Comparison of ENCODE assay signal across 7 mouse cellular contexts in the genomic region with DNA sequence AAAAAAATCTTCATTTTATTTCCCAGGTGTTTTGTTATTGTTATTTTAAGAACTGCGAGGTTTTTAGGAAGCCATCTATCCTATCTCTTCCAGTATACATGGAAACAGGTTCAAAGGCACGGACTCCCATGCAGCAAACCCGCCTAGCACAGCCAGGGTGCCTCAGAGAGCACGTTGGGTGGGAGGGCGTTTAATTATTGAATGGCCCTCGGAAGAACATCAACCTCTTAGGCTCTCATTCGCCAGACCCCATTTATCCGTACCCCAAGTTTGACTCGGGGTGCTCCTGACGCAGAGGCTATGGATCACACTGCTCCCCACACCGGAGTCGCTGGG. TPM values are rescaled to one million over a fixed set of nuclear protein-coding genes. Genes with fewer than 3 reads are reported as not detected.
DNase-seq lines count a peak whose midpoint lies in the region; ATAC-seq and TF ChIP-seq lines count a peak whose summit lies in the region.

No protein-coding gene starts in this region.

- WGBS in intestine, postnatal 0 days = 6% methylated on average over 12 of the region's 12 CpGs
- WGBS in neural tube, embryonic 15.5 days = 7% methylated on average over 12 of the region's 12 CpGs

- 0 out of 2 replicates have a peak overlapping the region, but pooled peaks have one; percentile 88 for H3K27ac ChIP-seq in intestine, postnatal 0 days (ENCODE audit: low read depth, low read length)
- H3K27ac ChIP-seq in neural tube, embryonic 15.5 days (replicated peaks) = peak overlapping the region; percentile 90; the same call in 1 of the 2 replicates

- peak; percentile 42 for TF ChIP-seq CTCF in intestine, postnatal 0 days (IDR thresholded peaks at IDR 0.05; ENCODE audit: low read depth)

- peaks cover 71% of the 10 kb centered on the region for H3K4me1 ChIP-seq in megakaryocyte, embryonic 14.5 days
- no peaks in the 10 kb centered on the region for H3K4me1 ChIP-seq in intestine, postnatal 0 days (replicated peaks; ENCODE audit: control insufficient read depth, insufficient read depth, low read length)
- peaks cover 26% of the 10 kb centered on the region for H3K4me1 ChIP-seq in neural tube, embryonic 15.5 days

- H3K27me3 ChIP-seq in megakaryocyte, embryonic 14.5 days (replicated peaks) = no peaks in the 10 kb centered on the region
- no peaks in the 10 kb centered on the region for H3K27me3 ChIP-seq in intestine, postnatal 0 days (replicated peaks; ENCODE audit: control insufficient read depth, insufficient read depth, low read length)
- H3K27me3 ChIP-seq in neural tube, embryonic 15.5 days (replicated peaks) = no peaks in the 10 kb centered on the region

- peaks cover 31% of the 10 kb centered on the region for H3K36me3 ChIP-seq in megakaryocyte, embryonic 14.5 days (replicated peaks; ENCODE audit: low read length)
- H3K36me3 ChIP-seq in intestine, postnatal 0 days (ENCODE audit: control insufficient read depth, insufficient read depth) = peaks cover 21% of the 10 kb centered on the region
- peaks cover 25% of the 10 kb centered on the region for H3K36me3 ChIP-seq in neural tube, embryonic 15.5 days

- DNase-seq in embryo, embryonic 10.5 days (ENCODE audit: low spot score) = peak; percentile 44
- no peak for DNase-seq in layer of hippocampus, adult 18-20 months (ENCODE audit: low spot score in 2 of 2)
- no peak for DNase-seq in frontal cortex, postnatal 14 days (ENCODE audit: low spot score in 2 of 2)

- peak overlapping the region; percentile 81 for H3K9ac ChIP-seq in intestine, postnatal 0 days (ENCODE audit: low read depth, low read length)
- peak overlapping the region; percentile 80 for H3K9ac ChIP-seq in neural tube, embryonic 15.5 days (replicated peaks)

- ATAC-seq in megakaryocyte, adult 5-6 weeks (ENCODE audit: poor library complexity, severe bottlenecking) = no peak
- ATAC-seq in intestine, postnatal 0 days = no peak
- ATAC-seq in neural tube, embryonic 15.5 days (ENCODE audit: low FRiP score) = peak; percentile 7; the same call in 1 of the 2 replicates

- H3K4me2 ChIP-seq in intestine, postnatal 0 days (replicated peaks; ENCODE audit: low read depth) = peak overlapping the region; percentile 85
- peak overlapping the region; percentile 64 for H3K4me2 ChIP-seq in neural tube, embryonic 15.5 days

- peak overlapping the region; percentile 98 for H3K4me3 ChIP-seq in megakaryocyte, embryonic 14.5 days (replicated peaks)
- peak overlapping the region; percentile 71 for H3K4me3 ChIP-seq in intestine, postnatal 0 days (ENCODE audit: low read depth, low read length)
- H3K4me3 ChIP-seq in neural tube, embryonic 15.5 days (replicated peaks) = peak overlapping the region; percentile 81

- H3K9me3 ChIP-seq in megakaryocyte, embryonic 14.5 days = no peaks in the 10 kb centered on the region
- no peaks in the 10 kb centered on the region for H3K9me3 ChIP-seq in intestine, postnatal 0 days (ENCODE audit: control insufficient read depth)
- no peaks in the 10 kb centered on the region for H3K9me3 ChIP-seq in neural tube, embryonic 15.5 days (replicated peaks)

RNA-seq across cellular contexts. Expression of a gene that starts 1.6 kb away (rescaled TPM):
- polyA plus RNA-seq in megakaryocyte, embryonic 14.5 days (2012; ENCODE audit: insufficient read depth, low replicate concordance) = 27.0 and 39.0 TPM in 2 replicates
- total RNA-seq in megakaryocyte, adult 5-6 weeks (2015) = 5.3 and 5.9 TPM in 2 replicates
- total RNA-seq in megakaryocyte, adult 5-6 weeks (2017) = 8.9 and 9.7 TPM in 2 replicates
- polyA plus RNA-seq in intestine, postnatal 0 days (2015; fragmentation: Nextera tagmentation; extraction: Ambion mirVana) = 3.1 and 3.8 TPM in 2 replicates
- 13.4 and 14.8 TPM in 2 replicates for polyA plus RNA-seq in neural tube, embryonic 15.5 days (2015; fragmentation: Nextera tagmentation; extraction: Ambion mirVana)
- 10 to 100 TPM; 30.9 to 34.3 TPM for total RNA-seq in layer of hippocampus, adult 18-20 months (2021)

RNA-seq across cellular contexts. Expression of a gene that starts 39.3 kb away (rescaled TPM):
- 11.5 and 30.0 TPM in 2 replicates for polyA plus RNA-seq in megakaryocyte, embryonic 14.5 days (2012; ENCODE audit: insufficient read depth, low replicate concordance)
- total RNA-seq in megakaryocyte, adult 5-6 weeks (2015) = 24.1 and 28.7 TPM in 2 replicates
- 14.9 and 20.9 TPM in 2 replicates for total RNA-seq in megakaryocyte, adult 5-6 weeks (2017)
- polyA plus RNA-seq in intestine, postnatal 0 days (2015; fragmentation: Nextera tagmentation; extraction: Ambion mirVana) = 7.7 and 9.1 TPM in 2 replicates
- 19.4 and 21.9 TPM in 2 replicates for polyA plus RNA-seq in neural tube, embryonic 15.5 days (2015; fragmentation: Nextera tagmentation; extraction: Ambion mirVana)
- total RNA-seq in layer of hippocampus, adult 18-20 months (2021) = 10 to 100 TPM; 31.4 to 32.2 TPM
